Mouse (Mus musculus): ENCODE data around the gene Cacul1. TPM values are rescaled to one million over a fixed set of nuclear protein-coding genes. Genes with fewer than 3 reads are reported as not detected.
"Not testable (repeated sequence)": the region's sequence is repeated elsewhere in the genome, so short reads cannot be mapped to it uniquely, and the experiment has no call there.

Cacul1 gene
- total RNA-seq (2018; cell fraction: chromatin; rRNA removed): 100 to 1,000 TPM; 110 to 288 (median 150) TPM
- total RNA-seq (2018; cell fraction: cytosol; rRNA removed): 100 to 1,000 TPM in 12 of 26 experiments, 10 to 100 TPM in 14; 64.5 to 115 (median 87.7) TPM
- 100 to 1,000 TPM in 16 of 26 experiments, 10 to 100 TPM in 10; 75.3 to 234 (median 109) TPM for total RNA-seq (2018; cell fraction: nucleus; rRNA removed)
- polyA plus RNA-seq (2018): 52.9 to 82.4 TPM (median 63.5 TPM) in 3 replicates

DNA sequence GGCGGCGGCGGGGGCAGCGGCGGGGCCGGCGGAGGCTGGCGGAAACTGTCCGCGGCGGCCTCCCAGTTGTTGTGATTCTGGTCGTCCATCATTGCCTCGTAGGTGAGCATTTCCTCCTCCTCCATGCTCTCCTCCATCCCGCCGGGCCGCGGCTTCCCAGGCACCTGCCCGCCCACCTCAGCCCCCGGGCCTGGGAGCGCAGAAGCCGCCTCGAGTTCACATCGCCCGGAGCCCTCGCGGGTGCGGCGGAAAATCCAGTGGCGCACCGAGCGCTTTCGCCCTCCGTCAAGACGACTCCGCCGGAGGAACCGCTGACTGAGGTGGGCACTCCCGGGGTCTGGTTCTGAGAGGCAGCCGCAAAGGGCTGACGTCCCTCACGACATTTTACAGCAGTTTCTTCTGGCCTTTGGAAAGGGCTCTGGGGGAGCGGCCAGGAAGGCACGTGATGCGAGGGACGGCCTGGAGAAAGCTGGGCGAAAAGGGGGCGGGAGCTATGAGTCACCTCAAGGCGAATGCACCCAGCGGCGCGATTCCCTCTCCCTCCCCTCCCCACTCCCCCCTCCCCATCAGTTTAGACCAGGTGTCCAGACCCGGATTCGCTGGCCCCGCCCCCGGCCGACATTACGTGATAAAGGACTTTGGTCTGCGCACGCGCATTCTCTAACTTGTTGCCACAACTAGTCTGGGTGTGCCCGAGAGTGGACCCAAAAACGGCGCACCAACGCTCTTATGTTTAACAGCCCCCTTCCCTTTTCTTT is at the start of gene Cacul1:
TSS of gene Cacul1 (minus strand) at position 444 of the 758 bp plus-strand sequence.
- Histone ChIP-seq H3K4me3 (ENCODE audit: inconsistent target) (peak within 1 kb of the TSS; percentile 80), H3K27ac (peak within 1 kb of the TSS; percentile 86), H3K79me2 (ENCODE audit: inconsistent target) (peaks cover 46% of the 10 kb centered on the region), H3K36me3 (ENCODE audit: inconsistent target) (no peaks in the 10 kb centered on the region)
- WGBS (ENCODE audit: missing documents): under 1% methylated on average over 64 of the region's 64 CpGs

DNA sequence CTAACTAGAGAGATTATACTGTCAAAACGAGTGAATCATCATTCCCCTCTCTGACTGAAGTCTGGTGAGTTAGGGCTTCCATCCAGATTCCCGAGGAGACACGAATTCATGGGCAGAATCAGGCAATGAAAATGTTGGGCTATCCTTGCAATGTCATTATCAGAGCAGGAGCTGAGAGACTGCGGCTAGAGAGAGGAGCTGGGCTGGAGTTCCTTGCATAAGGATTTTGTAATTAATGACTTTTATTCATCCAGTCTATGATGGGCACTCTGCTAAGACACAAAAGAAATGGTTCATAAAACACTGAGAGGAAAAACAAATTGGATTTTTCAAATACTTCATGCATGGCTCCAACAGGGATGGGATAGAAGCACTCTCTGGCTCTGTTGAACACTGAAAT is 38.6 kb upstream of the Cacul1 start:
- no peaks in the 10 kb centered on the region for H3K36me3 ChIP-seq (ENCODE audit: inconsistent target)
- no peaks in the 10 kb centered on the region for H3K79me2 ChIP-seq (ENCODE audit: inconsistent target)
- H3K4me3 ChIP-seq (ENCODE audit: inconsistent target): no peak overlapping the region
- no peak overlapping the region for H3K27ac ChIP-seq
- 83% methylated on average over 4 of the region's 4 CpGs for WGBS (ENCODE audit: missing documents)

DNA sequence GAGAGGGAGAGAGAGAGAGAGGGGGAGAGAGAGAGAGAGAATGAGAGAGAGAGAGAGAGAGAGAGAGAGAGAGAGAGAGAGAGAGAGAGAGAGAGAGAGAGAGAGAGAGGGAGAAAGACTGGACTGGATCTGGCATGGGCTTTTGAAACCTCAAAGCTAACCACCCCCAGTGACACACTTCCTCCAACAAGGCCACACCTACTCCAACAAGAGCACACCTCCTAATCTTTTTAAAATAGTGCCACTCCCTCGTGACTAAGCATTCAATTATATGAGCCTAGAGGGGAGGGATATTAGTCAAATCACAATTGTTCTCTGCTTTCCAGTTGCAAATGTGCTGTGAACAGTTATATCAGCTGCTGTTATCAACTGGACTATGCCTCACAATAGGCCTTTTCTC is 36.2 kb upstream of the Cacul1 start:
- no peaks in the 10 kb centered on the region for H3K79me2 ChIP-seq (ENCODE audit: inconsistent target)
- H3K36me3 ChIP-seq (ENCODE audit: inconsistent target): no peaks in the 10 kb centered on the region
- H3K27ac ChIP-seq: no peak overlapping the region
- WGBS (ENCODE audit: missing documents): 33% methylated on average over 1 of the region's 1 CpGs
- H3K4me3 ChIP-seq (ENCODE audit: inconsistent target): no peak overlapping the region

DNA sequence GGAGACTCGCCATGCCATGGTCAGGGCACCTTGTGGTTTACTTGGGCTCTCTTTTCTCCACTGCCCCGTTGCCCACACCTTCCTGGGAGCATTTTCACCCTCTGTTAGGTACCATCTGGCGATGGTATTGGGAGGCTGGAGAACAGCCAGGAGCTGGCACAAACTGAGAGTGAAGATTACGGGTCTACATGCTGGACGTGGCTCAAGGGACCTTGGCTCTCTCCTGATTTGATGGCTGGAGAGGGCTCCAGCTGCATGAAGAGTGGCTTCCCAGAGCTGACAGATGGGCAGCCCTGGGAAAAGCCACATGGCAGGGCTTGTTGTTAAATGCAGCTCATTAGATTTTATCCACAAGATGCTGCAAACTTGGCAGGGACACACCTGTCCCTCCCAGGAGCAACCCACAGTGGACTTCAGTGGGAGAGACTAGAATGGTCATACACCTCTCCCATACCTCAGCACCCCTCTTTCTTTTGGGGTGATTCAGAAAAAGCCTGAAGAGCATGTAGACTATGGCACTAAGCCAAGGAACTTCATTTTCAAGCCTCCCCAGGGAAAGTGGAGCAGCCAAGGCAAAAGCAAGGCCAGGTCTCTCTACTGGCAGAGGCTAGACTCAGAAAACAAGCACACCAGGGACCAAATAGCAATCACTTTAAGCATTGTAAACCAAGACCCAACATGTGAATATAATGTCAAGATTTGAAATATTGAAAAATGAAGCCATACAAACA is 34.8 kb upstream of the Cacul1 start:
- 93% methylated on average over 5 of the region's 5 CpGs for WGBS (ENCODE audit: missing documents)
- no peak overlapping the region for H3K4me3 ChIP-seq (ENCODE audit: inconsistent target)
- no peaks in the 10 kb centered on the region for H3K36me3 ChIP-seq (ENCODE audit: inconsistent target)
- no peaks in the 10 kb centered on the region for H3K79me2 ChIP-seq (ENCODE audit: inconsistent target)
- no peak overlapping the region for H3K27ac ChIP-seq

DNA sequence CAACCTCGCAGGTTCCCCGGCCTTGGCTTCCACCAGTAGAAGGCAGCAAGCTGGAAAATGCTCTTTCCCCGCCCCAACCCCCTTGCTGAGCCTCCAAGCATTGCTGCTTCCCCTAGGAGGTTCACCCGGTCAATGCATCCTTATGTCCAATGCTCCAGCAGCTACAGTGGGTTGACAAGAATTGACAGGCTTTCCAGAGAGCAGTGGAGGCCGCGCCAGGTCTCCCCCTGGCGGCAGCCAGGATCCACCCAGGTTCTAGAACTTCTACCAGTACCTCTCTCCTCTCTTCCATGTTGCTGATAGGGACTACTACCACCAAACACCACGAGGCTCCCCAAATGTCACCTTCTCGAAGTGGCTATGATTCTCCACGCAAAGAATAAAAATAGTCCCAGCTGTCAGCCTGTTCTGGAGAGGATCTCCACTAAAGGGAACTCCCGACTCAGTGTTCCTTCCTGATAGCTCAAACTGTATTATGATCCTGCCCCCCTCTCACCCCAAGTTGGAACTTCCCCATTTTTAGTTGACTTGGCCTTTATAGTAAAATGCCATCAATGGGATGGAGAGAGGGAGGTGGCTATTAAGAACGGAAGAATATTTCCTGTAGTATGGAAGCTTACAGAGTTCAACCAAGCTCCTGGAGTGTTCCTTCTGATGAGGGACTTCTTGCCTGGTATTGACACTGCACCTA is 30.8 kb upstream of the Cacul1 start:
- no peaks in the 10 kb centered on the region for H3K36me3 ChIP-seq (ENCODE audit: inconsistent target)
- H3K79me2 ChIP-seq (ENCODE audit: inconsistent target): no peaks in the 10 kb centered on the region
- peak overlapping the region; percentile 34 for H3K27ac ChIP-seq
- no peak overlapping the region for H3K4me3 ChIP-seq (ENCODE audit: inconsistent target)
- 33% methylated on average over 12 of the region's 12 CpGs for WGBS (ENCODE audit: missing documents)

DNA sequence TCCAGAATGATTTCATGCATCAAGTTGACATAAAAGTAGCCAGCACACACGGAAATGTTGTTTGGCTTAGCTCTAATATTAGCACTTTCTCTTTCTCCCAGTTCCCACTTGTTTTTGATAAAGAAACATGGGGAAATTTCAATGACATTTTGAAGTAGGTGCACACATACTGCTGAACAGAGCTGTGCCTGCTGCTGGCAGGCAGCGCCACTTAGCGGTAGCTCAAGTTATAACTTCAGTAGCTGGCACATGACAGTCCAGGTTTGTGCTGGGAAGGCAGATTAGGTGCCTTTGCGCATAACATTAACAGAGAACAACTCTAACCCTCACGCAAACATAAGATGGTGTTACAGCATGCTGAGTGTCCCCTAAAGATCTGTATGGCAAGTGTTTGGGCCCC is 27.9 kb upstream of the Cacul1 start:
- Histone ChIP-seq H3K36me3 (ENCODE audit: inconsistent target) (no peaks in the 10 kb centered on the region), H3K4me3 (ENCODE audit: inconsistent target) (no peak overlapping the region), H3K27ac (no peak overlapping the region), H3K79me2 (ENCODE audit: inconsistent target) (no peaks in the 10 kb centered on the region)
- WGBS (ENCODE audit: missing documents): 58% methylated on average over 5 of the region's 5 CpGs

DNA sequence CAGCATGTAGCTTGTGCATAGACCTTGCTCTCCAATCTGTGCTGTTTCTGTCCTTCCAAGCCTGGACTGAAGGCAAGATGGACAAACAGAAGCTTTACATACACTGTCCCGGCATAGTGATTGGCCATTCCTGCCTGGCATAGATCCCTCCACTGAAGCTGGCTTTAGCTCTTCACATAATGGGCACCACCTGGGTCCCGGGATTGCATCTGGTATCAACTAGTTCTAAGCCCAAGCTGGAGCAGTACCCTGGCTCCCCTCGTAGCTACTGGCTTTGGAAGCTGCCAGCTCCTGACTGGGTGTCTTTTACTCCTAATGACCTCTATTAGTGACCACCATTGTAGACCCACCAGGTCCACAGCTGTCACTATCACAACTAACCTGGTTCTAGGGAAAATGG is 22.8 kb upstream of the Cacul1 start:
- peaks cover 10% of the 10 kb centered on the region; the same call in 1 of the 2 replicates for H3K79me2 ChIP-seq (ENCODE audit: inconsistent target)
- no peaks in the 10 kb centered on the region for H3K36me3 ChIP-seq (ENCODE audit: inconsistent target)
- 93% methylated on average over 3 of the region's 3 CpGs for WGBS (ENCODE audit: missing documents)
- H3K27ac ChIP-seq: no peak overlapping the region
- no peak overlapping the region for H3K4me3 ChIP-seq (ENCODE audit: inconsistent target)

DNA sequence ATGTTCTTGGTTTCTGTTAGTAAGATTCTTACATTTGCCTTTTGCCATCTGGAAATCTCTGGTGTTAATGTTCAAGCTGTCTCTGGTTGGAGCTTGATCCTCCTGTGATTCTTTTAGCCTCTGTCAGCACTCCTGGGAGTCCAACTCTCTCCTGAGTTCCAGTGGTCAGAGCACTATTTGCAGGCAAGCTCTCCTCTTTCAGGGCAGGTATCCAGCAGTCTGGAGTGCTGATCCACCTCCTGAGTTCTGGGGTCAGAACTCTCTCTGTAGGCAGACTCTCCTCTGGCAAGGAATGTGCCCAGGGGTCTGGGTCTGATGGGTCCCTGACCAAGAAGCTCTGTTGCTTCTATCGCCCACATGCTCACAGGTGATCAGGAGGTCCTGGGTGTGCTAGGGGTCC is 21.2 kb upstream of the Cacul1 start:
- 100% methylated on average over 1 of the region's 1 CpGs for WGBS (ENCODE audit: missing documents)
- H3K36me3 ChIP-seq (ENCODE audit: inconsistent target); H3K4me3 ChIP-seq (ENCODE audit: inconsistent target); H3K27ac ChIP-seq: not testable (repeated sequence)
- peaks cover 10% of the 10 kb centered on the region; the same call in 1 of the 2 replicates for H3K79me2 ChIP-seq (ENCODE audit: inconsistent target)

DNA sequence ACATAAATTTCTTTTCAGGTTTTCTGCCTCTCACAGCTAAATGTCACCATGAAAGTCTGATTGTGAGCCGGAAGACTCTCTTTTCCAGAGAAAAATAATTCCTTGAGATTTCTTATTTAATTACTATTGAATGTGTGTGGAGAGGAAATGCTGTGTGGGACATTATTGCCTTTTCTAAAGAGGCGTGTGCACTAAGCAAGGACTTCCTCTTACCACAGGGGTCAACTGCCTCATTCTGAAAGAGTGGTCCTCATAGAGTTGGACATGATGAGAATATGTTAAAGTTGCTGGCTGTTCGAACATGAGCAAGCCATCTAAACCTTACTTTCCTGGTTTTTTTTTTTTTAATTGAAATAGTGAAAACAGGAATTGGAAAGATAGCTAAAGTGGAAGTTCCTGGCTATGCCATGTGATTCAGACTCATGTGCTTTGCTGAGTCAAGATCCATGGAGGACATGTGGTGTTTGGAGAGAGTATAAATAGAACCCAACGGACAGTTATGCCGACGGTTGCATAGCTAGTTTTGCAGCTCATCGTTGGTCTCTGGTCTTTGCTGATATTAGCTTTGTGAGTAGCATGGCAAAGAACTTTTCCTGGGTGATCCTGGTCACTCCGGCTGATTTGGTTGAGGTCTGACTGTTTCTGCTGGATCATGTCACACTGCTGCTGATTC is 17.3 kb upstream of the Cacul1 start:
- peak overlapping the region; percentile 99 for H3K27ac ChIP-seq
- H3K4me3 ChIP-seq (ENCODE audit: inconsistent target): peak overlapping the region; percentile 16
- peaks cover 10% of the 10 kb centered on the region; the same call in 1 of the 2 replicates for H3K79me2 ChIP-seq (ENCODE audit: inconsistent target)
- no peaks in the 10 kb centered on the region for H3K36me3 ChIP-seq (ENCODE audit: inconsistent target)
- WGBS (ENCODE audit: missing documents): 28% methylated on average over 8 of the region's 8 CpGs

DNA sequence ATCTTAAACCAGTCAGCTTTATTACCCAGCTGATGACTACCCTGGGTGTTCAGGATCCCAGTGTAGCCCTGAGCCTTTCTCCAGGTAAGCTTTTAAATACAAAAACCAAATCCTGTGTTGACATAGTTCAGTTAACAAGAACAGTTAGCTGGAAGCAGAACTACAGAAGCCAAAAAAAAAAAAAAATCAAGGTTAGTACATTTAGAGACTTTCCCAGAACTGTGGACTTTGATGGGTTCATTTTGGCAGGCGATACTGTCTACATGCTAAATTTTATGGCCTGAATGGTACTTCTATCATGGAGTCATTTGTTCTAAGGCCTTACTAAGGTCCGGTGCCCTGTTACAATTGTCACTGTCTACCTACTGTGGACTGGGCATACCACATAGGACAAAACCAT is 8.8 kb upstream of the Cacul1 start:
- 92% methylated on average over 2 of the region's 2 CpGs for WGBS (ENCODE audit: missing documents)
- no peak overlapping the region for H3K27ac ChIP-seq
- no peaks in the 10 kb centered on the region for H3K79me2 ChIP-seq (ENCODE audit: inconsistent target)
- H3K36me3 ChIP-seq (ENCODE audit: inconsistent target): no peaks in the 10 kb centered on the region
- H3K4me3 ChIP-seq (ENCODE audit: inconsistent target): no peak overlapping the region

DNA sequence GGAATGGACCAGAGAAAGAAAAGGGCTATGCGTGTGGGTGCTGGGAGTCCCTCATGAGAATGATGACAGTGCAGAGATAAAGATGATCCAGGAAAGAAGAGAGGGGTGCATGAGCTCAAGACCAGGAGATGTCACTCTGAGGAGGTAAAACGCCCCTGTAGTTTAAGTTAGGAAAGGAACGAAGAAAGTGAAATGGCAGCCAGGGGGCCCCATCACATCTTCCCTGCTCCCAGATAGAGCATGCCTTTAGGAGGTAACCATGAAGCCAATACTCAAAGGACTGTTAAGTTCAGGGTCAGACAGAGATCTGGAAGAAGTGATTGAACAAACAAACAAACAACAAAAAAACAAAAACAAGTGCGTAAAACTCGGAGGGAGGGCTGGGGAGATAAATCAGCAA is 5.8 kb upstream of the Cacul1 start:
- no peaks in the 10 kb centered on the region; the same call in 1 of the 2 replicates for H3K79me2 ChIP-seq (ENCODE audit: inconsistent target)
- no peak overlapping the region for H3K27ac ChIP-seq
- no peaks in the 10 kb centered on the region for H3K36me3 ChIP-seq (ENCODE audit: inconsistent target)
- H3K4me3 ChIP-seq (ENCODE audit: inconsistent target): no peak overlapping the region
- WGBS (ENCODE audit: missing documents): 89% methylated on average over 5 of the region's 5 CpGs

DNA sequence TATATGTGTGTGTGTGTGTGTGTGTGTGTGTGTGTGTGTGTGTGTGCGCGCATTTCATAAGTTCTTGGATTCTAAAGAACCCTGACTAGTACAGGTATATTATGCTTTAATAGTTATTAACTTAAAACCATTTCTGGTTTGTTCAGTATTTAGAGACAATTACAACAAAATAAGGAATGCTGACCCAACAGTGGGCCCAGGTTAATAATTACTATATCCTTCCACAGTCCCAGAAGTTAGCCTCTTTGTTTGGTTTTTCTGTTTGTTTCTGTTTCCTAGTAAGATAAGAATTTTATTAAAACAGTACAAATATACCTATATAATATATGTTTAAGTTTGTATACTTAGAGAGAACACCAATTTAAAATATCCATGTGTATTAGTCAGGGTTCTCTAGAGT is 2.4 kb upstream of the Cacul1 start:
- no peak overlapping the region for H3K4me3 ChIP-seq (ENCODE audit: inconsistent target)
- H3K27ac ChIP-seq: no peak overlapping the region
- H3K79me2 ChIP-seq (ENCODE audit: inconsistent target): peaks cover 22% of the 10 kb centered on the region
- 85% methylated on average over 2 of the region's 2 CpGs for WGBS (ENCODE audit: missing documents)
- H3K36me3 ChIP-seq (ENCODE audit: inconsistent target): no peaks in the 10 kb centered on the region

DNA sequence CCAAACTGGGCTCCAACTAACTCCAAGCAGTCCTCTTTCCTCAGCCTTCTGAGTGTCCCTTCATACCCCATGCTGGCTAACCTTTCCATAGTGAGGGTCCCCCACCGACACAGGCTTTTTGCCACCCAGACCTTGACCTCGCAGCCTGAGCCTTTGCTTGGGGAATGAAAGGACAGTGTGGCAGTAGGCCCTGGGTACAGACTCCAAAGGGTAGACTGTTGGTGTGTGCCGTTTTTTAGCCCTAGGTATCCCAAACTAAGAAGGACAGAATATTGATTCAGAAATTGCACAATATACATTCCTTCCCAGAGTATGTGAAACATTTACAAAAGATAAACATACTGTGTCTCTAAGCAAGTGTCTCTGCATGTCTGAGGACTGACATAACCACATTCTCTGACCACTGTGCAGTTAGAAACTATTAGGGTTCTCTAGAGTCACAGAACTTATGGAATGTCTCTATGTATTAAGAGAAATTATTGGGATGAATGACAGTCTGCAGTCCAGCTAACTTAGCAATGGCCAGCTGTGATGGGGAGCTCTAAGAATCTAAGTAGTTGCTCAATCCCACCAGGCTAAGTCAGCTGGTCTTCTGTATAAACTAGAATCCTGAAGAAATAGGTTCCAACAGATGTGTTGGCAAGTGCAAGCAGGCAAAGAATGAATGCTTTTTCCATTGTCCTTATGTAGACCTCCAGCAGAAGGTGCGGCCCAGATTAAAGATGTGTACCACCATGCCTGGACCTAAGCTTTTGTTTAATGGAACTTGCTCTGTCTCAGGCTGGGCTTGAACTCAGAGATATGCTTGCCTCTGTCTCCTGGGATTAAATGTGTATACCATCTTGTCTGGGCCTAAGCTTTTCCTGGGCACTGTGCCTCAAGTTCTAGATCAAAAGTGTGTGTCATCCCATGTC is 809 bp upstream of the Cacul1 start:
- H3K4me3 ChIP-seq (ENCODE audit: inconsistent target): peak overlapping the region; percentile 80
- peaks cover 37% of the 10 kb centered on the region for H3K79me2 ChIP-seq (ENCODE audit: inconsistent target)
- peak overlapping the region; percentile 86 for H3K27ac ChIP-seq
- WGBS (ENCODE audit: missing documents): 40% methylated on average over 4 of the region's 4 CpGs
- no peaks in the 10 kb centered on the region for H3K36me3 ChIP-seq (ENCODE audit: inconsistent target)
